Mouse (Mus musculus) midbrain, embryonic 10.5 days (tissue): ENCODE data around the gene Otulinl. TPM values are rescaled to one million over a fixed set of nuclear protein-coding genes. Genes with fewer than 3 reads are reported as not detected.

Experiments used
- DNase-seq: peaks from one replicate; pipeline ENCODE4 v3.0.0-alpha.2; 2017; ENCODE audit warnings: low spot score
- H3K27ac ChIP-seq: fragments of 300-500 bp; sonication (generic); replicated peaks from 2 replicates; pipeline ENCODE4 v1.5.1; 2016; ENCODE audit warnings: mild to moderate bottlenecking
- H3K27me3 ChIP-seq: fragments of 300-500 bp; sonication (generic); 2 replicates; pipeline ENCODE4 v1.6.1; 2016; ENCODE audit warnings: low read depth, mild to moderate bottlenecking; ENCODE audit not compliant: poor library complexity, severe bottlenecking
- H3K36me3 ChIP-seq: fragments of 300-500 bp; sonication (generic); 2 replicates; pipeline ENCODE4 v1.6.1; 2016; ENCODE audit warnings: mild to moderate bottlenecking, moderate library complexity
- H3K4me1 ChIP-seq: fragments of 300-500 bp; sonication (generic); 2 replicates; pipeline ENCODE4 v1.6.1; 2016
- H3K4me3 ChIP-seq: fragments of 300-500 bp; sonication (generic); 2 replicates; pipeline ENCODE4 v1.5.1; 2016; ENCODE audit warnings: mild to moderate bottlenecking, moderate library complexity
- H3K9me3 ChIP-seq: fragments of 300-500 bp; sonication (generic); replicated peaks from 2 replicates; pipeline ENCODE4 v1.6.1; 2016; ENCODE audit warnings: mild to moderate bottlenecking
- WGBS: fragments of 180-500 bp; shearing (Covaris S2); methylation state at CpG from one replicate; pipeline ENCODE4 v1.1.7; 2016; 5-methylcytosine and 5-hydroxymethylcytosine counted together
- polyA plus RNA-seq: library from polyadenylated mRNA; unstranded; fragments of >200 nt; fragmentation: Nextera tagmentation; extraction: Ambion mirVana; gene quantifications from 2 replicates; pipeline ENCODE4 v1.2.1, GENCODE M21; 2016

The Otulinl gene
- polyA plus RNA-seq, 1 experiment from 2014 or later = 5.9 TPM

GRCm38 (mm10) chr15:27675122-27675521, 6.3 kb downstream of the Otulinl start:
- H3K27me3 ChIP-seq = peaks cover 9% of the 10 kb centered on the region
- no peak for DNase-seq
- H3K36me3 ChIP-seq = no peaks in the 10 kb centered on the region
- WGBS = 91% methylated on average over 7 of the region's 7 CpGs
- no peaks in the 10 kb centered on the region for H3K9me3 ChIP-seq
- peaks cover 25% of the 10 kb centered on the region for H3K4me1 ChIP-seq
- H3K4me3 ChIP-seq = no peak overlapping the region
- H3K27ac ChIP-seq = no peak overlapping the region

- H3K27me3 ChIP-seq = peaks cover under 1% of the 10 kb centered on the region; the same call in 1 of the 2 replicates
- H3K27ac ChIP-seq = no peak overlapping the region
- no peaks in the 10 kb centered on the region for H3K9me3 ChIP-seq
- no peaks in the 10 kb centered on the region for H3K36me3 ChIP-seq
- peaks cover 25% of the 10 kb centered on the region for H3K4me1 ChIP-seq
- no peak for DNase-seq
- H3K4me3 ChIP-seq = no peak overlapping the region
- WGBS = 89% methylated on average over 6 of the region's 6 CpGs
These were observed 7.3 kb downstream of the Otulinl start for GRCm38 (mm10) chr15:27674041-27674440.

GRCm38 (mm10) chr15:27673151-27673550, 8.2 kb downstream of the Otulinl start:
- Histone ChIP-seq H3K27ac (no peak overlapping the region), H3K36me3 (no peaks in the 10 kb centered on the region), H3K4me3 (no peak overlapping the region), H3K9me3 (no peaks in the 10 kb centered on the region), H3K4me1 (peaks cover 25% of the 10 kb centered on the region), H3K27me3 (no peaks in the 10 kb centered on the region)
- no peak for DNase-seq
- WGBS = 88% methylated on average over 6 of the region's 6 CpGs

- H3K4me3 ChIP-seq = no peak overlapping the region
- H3K27me3 ChIP-seq = no peaks in the 10 kb centered on the region
- no peak for DNase-seq
- H3K36me3 ChIP-seq = no peaks in the 10 kb centered on the region
- 58% methylated on average over 8 of the region's 8 CpGs for WGBS
- H3K27ac ChIP-seq = no peak overlapping the region
- H3K9me3 ChIP-seq = no peaks in the 10 kb centered on the region
- peaks cover 25% of the 10 kb centered on the region for H3K4me1 ChIP-seq
These were observed 9.1 kb downstream of the Otulinl start for GRCm38 (mm10) chr15:27672259-27672658.

DNA sequence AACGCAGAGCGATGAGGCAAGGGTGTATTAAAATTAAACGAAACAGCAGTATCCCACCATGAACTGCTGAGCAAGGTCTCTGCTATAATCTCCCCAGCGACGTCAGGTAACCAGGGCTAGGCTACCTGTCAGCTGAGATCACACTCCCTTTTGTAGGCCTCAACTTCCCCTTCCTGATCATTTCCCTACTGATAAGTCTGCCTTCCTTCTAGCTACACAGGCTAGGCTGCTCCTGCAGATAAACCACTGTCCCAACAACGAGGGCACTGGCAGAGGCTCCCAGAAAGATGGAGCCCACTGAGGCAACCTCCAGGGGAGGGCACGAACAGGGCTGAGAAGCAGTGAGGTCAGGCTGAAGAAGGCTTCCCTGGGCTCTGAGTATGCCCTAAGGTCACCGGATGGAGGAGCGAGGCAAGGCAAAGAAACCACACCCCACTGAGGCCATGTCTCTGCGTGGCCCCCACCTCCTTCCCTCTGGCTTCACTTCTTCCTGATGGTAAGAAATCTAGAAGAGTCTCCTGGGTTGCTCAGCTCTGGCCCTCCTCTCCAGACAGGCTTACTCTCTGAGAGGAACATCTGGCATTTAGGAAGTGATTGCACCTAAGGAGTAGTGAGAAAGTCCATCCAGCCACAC, 9.7 kb downstream of the Otulinl start:
- Histone ChIP-seq H3K4me1 (peaks cover 22% of the 10 kb centered on the region), H3K27me3 (no peaks in the 10 kb centered on the region), H3K9me3 (no peaks in the 10 kb centered on the region), H3K36me3 (no peaks in the 10 kb centered on the region), H3K4me3 (no peak overlapping the region), H3K27ac (no peak overlapping the region)
- no peak for DNase-seq
- WGBS = 86% methylated on average over 10 of the region's 10 CpGs

GRCm38 (mm10) chr15:27670708-27671107, 10.7 kb downstream of the Otulinl start:
- Histone ChIP-seq H3K27me3 (no peaks in the 10 kb centered on the region), H3K36me3 (no peaks in the 10 kb centered on the region), H3K4me3 (no peak overlapping the region), H3K4me1 (peaks cover 12% of the 10 kb centered on the region), H3K27ac (no peak overlapping the region), H3K9me3 (no peaks in the 10 kb centered on the region)
- WGBS = 91% methylated on average over 8 of the region's 8 CpGs
- DNase-seq = no peak

- no peaks in the 10 kb centered on the region for H3K9me3 ChIP-seq
- H3K4me1 ChIP-seq = peaks cover 10% of the 10 kb centered on the region
- H3K27me3 ChIP-seq = no peaks in the 10 kb centered on the region
- H3K27ac ChIP-seq = no peak overlapping the region
- H3K36me3 ChIP-seq = no peaks in the 10 kb centered on the region
- no peak for DNase-seq
- no peak overlapping the region for H3K4me3 ChIP-seq
- 90% methylated on average over 12 of the region's 12 CpGs for WGBS
These were observed 11.4 kb downstream of the Otulinl start for GRCm38 (mm10) chr15:27669931-27670411.

DNA sequence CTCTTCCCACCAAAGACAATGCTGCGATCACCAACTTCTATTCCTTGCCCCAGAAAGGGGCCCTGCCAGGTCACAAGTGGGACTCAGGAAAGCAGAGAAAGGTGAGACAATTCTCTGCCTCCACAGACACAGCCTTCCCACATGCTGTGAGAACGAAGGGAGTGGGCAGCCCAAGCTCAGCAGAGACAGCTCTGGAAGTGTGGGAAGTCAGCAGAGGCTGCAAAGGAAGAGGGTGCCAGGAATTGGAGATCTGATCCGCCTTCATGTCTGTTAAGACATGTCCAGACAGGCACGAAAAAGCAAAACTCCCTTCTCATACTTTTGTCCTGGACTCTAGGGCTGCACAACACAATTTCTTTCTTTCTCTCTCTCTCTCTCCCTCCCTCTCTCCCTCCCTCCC, 12.1 kb downstream of the Otulinl start:
- Histone ChIP-seq H3K36me3 (no peaks in the 10 kb centered on the region), H3K9me3 (no peaks in the 10 kb centered on the region), H3K27ac (no peak overlapping the region), H3K4me3 (no peak overlapping the region), H3K4me1 (peaks cover 10% of the 10 kb centered on the region), H3K27me3 (no peaks in the 10 kb centered on the region)
- no peak for DNase-seq
- 77% methylated on average over 4 of the region's 4 CpGs for WGBS

DNA sequence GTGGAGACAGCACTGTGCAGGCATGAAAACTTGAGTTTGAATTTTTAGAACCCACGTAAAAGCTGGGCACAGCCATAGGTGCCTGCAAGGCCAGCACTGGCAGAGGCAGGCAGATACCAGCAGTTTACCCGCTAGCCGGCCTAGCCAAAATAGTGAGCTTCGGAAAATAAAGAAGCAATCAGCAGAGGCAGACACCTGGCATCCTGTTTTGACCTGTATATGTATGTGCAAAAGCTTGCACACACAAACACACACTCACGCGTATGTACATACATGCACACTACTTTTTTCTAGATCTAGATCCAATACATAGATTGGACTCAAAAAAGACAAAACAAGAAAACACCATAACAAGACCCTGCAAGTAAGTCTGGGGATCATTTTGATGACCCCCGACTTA, 12.8 kb downstream of the Otulinl start:
- no peak overlapping the region for H3K4me3 ChIP-seq
- H3K9me3 ChIP-seq = no peaks in the 10 kb centered on the region
- H3K4me1 ChIP-seq = peaks cover 10% of the 10 kb centered on the region
- DNase-seq = no peak
- H3K36me3 ChIP-seq = no peaks in the 10 kb centered on the region
- WGBS = 93% methylated on average over 7 of the region's 7 CpGs
- no peaks in the 10 kb centered on the region for H3K27me3 ChIP-seq
- H3K27ac ChIP-seq = no peak overlapping the region

DNA sequence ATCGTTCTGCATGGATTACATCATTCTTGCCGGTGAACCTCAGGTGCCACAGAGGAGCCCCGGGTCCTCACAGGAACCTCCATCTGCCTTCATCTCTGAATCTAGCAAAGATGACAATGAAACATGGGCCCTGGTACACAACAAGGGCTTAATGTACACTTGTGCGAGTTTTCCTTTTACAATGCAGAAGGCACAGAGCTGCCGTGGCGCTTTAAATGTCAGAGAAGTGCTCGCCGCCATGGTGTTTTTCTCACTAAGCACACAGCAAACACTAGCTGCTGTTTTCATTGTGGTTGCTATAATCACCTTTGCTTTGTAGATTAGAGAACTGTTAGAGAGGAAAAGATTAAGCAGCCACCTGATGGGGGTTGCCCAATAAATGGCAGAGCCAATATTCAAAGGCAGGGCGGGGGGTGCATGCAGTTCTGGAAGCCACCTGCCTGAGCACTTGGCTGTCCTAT, 13.3 kb downstream of the Otulinl start:
- DNase-seq = no peak
- Histone ChIP-seq H3K9me3 (no peaks in the 10 kb centered on the region), H3K27ac (no peak overlapping the region), H3K36me3 (no peaks in the 10 kb centered on the region), H3K27me3 (no peaks in the 10 kb centered on the region), H3K4me3 (no peak overlapping the region), H3K4me1 (peaks cover 10% of the 10 kb centered on the region)
- 78% methylated on average over 9 of the region's 9 CpGs for WGBS

DNA sequence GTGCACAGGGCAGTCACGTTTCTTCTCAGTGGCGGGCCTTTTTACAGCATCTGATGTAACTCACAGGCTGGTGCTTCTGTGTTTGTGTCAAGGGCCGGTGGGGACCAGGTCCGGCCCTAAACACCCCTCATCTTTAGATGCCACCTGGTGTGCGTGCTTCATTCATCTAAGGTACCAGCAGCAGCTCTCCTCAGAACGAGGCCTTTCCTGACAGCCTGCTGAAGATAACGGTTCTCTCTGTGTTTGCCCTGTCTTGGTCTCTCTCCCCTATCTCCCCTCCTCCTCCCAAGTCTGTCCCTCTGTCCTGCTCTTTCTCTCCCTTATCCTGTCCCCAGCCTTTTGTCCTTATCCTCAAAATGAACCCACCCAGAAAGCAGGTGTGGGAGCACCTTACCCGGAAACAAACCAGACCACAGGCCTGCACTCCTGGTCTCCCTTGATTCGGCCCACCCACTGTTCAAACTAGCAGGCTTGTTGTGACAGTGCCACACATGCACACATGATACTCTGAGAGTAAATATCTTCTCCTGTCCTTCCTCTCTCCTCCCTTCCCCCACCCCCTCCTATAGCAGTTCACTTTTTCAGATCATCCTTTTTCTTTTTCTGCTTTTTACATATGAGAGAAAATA, 14.4 kb downstream of the Otulinl start:
- Histone ChIP-seq H3K4me1 (peaks cover 4% of the 10 kb centered on the region; the same call in 1 of the 2 replicates), H3K27ac (no peak overlapping the region), H3K36me3 (no peaks in the 10 kb centered on the region), H3K9me3 (no peaks in the 10 kb centered on the region), H3K27me3 (no peaks in the 10 kb centered on the region), H3K4me3 (no peak overlapping the region)
- 76% methylated on average over 9 of the region's 9 CpGs for WGBS
- DNase-seq = no peak

GRCm38 (mm10) chr15:27665392-27665911, 15.9 kb downstream of the Otulinl start:
- Histone ChIP-seq H3K36me3 (no peaks in the 10 kb centered on the region), H3K4me1 (no peaks in the 10 kb centered on the region), H3K27me3 (no peaks in the 10 kb centered on the region), H3K4me3 (no peak overlapping the region), H3K27ac (no peak overlapping the region), H3K9me3 (no peaks in the 10 kb centered on the region)
- WGBS = 80% methylated on average over 21 of the region's 21 CpGs
- no peak for DNase-seq

DNA sequence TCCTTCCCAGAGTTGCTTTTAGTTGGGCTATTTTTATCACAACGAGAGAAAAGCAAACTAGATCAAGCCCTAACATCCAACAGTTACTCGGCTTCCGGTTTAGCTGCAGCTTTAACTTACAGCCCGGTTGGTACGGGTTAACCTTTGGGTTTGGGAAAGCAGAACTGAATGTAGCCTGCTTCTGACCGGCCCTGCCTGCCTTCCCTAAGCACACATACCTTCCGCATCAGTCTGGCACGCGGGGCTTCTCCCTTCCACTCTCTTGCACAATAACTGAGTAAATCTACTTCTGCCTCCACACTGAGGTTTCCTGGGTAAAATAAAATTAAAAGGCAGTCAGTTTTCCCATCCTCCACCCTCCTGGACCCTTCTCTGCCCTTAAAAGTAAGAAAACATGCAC, 17.3 kb downstream of the Otulinl start:
- H3K27me3 ChIP-seq = no peaks in the 10 kb centered on the region
- 95% methylated on average over 9 of the region's 9 CpGs for WGBS
- no peak overlapping the region for H3K4me3 ChIP-seq
- H3K4me1 ChIP-seq = no peaks in the 10 kb centered on the region
- no peaks in the 10 kb centered on the region for H3K9me3 ChIP-seq
- H3K36me3 ChIP-seq = no peaks in the 10 kb centered on the region
- H3K27ac ChIP-seq = no peak overlapping the region
- DNase-seq = no peak
